Mouse (Mus musculus) embryonic fibroblast, embryonic 13.5 days (primary cell): Measurements from ENCODE around the gene Tpd52l2. TPM values are rescaled to one million over a fixed set of nuclear protein-coding genes. Genes with fewer than 3 reads are reported as not detected.

Source experiments
- H3K27ac ChIP-seq: 2 replicates; pipeline ENCODE4 v1.5.1; 2012; ENCODE audit warnings: low read length, control low read depth, inconsistent platforms; ENCODE audit not compliant: insufficient read depth
- H3K4me1 ChIP-seq: 2 replicates; pipeline ENCODE4 v1.6.1; 2011; ENCODE audit warnings: low read length; ENCODE audit not compliant: control insufficient read depth, insufficient read depth
- H3K4me3 ChIP-seq: 2 replicates; pipeline ENCODE4 v1.5.1; 2011; ENCODE audit warnings: mild to moderate bottlenecking, control low read depth, low read length; ENCODE audit not compliant: insufficient read depth
- CTCF ChIP-seq: IDR thresholded peaks from 2 replicates; pipeline ENCODE4 v1.5.1; 2011; ENCODE audit warnings: mild to moderate bottlenecking, control low read depth, low read length, moderate library complexity, borderline replicate concordance; ENCODE audit not compliant: insufficient read depth
- POLR2A ChIP-seq: IDR thresholded peaks from 2 replicates; pipeline ENCODE4 v1.6.1; 2011; ENCODE audit warnings: low read depth, mild to moderate bottlenecking, control low read depth, low read length, moderate library complexity
- polyA plus RNA-seq: library from polyadenylated mRNA; stranded (reverse); fragments of >200 nt; gene quantifications from 2 replicates; pipeline ENCODE4 v1.2.4, GENCODE M21; 2011; ENCODE audit warnings: low read depth; ENCODE audit not compliant: missing spikeins, insufficient read length

The Tpd52l2 gene
- polyA plus RNA-seq, 1 experiment: 96.5 TPM

DNA sequence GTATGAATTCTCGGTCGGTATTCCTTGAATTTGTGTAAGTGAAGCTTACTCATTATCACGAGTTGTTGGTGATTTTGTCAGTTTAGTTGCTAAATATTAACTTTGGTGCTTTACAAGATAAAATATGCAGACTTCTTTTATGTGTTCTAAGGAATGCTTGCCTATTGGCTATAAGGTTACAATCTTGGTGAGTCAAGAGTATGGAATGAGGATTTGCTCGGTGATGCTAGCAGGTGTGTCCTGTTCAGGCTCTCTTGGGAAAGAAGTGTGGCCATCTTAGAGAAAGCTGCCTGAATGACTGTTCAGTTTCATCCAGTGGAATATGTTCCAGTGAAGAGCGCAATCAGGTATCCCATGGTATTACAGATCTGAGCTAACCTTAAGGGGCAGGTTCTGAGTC is 28.6 kb downstream of the Tpd52l2 start:
- TF ChIP-seq POLR2A (no peak), CTCF (no peak)
- Histone ChIP-seq H3K4me3 (no peak overlapping the region), H3K27ac (no peak overlapping the region), H3K4me1 (peaks cover 2% of the 10 kb centered on the region; the same call in 1 of the 2 replicates)

DNA sequence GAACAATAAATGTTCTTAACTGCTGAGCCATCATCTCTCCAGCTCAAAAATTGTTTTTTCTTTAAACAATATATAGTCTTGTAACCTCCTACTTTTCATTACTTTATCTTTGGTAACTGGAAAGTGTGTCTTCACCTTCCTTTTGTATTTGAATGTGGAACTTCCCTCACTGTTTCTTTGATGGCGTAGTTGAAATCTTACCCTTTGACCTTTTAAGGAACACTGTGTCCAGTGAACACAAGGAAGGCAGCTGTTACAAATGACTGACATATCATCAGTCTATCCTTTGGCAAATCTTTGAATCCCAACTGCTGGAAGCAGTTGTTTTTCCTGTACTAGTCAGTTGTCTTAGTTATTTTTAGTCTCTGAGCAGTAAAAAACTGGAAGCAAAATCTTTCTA is 32.1 kb downstream of the Tpd52l2 start:
- H3K27ac ChIP-seq: no peak overlapping the region
- no peak for TF ChIP-seq POLR2A
- TF ChIP-seq CTCF: no peak
- no peak overlapping the region for H3K4me3 ChIP-seq
- H3K4me1 ChIP-seq: peaks cover 2% of the 10 kb centered on the region; the same call in 1 of the 2 replicates

DNA sequence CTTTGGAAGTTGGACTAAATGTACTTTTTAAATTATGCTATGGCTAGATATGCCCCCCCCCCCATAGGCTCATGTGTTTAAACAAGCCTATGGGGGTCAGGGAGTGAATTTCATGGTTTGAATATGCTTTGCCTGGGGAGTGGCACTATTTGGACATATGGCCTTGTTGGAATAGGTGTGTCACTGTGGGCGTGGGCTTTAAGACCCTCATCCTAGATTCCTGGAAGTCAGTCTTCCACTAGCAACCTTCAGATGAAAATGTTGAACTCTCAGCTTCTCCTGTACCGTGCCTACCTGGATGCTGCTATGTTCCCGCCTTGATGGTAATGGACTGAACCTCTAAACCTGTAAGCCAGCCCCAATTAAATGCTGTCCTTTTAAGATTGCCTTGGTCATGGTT is 35.6 kb downstream of the Tpd52l2 start:
- TF ChIP-seq CTCF (no peak), POLR2A (no peak)
- H3K27ac ChIP-seq: no peak overlapping the region
- H3K4me1 ChIP-seq: no peaks in the 10 kb centered on the region
- H3K4me3 ChIP-seq: no peak overlapping the region

DNA sequence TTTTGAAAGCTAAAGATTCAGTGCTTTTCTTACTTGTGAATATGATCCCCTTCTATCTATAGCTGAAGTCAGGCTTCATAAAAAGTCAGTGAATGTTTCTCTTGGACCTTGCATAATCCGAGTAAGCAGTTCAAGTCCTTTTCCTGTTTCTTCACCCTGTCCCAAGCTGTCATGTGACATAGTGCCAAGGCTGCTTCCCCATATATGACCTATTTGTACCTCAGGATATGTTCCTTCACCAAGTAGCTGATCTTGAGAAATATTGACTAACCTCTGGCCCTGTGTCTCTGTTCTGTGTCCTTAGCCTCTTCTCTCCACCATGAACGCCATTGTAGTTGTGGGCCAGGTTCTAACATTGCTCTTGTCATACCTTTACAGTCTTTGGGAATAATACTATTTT is 39.5 kb downstream of the Tpd52l2 start:
- no peak for TF ChIP-seq CTCF
- no peak for TF ChIP-seq POLR2A
- Histone ChIP-seq H3K4me3 (no peak overlapping the region), H3K27ac (no peak overlapping the region), H3K4me1 (no peaks in the 10 kb centered on the region)

DNA sequence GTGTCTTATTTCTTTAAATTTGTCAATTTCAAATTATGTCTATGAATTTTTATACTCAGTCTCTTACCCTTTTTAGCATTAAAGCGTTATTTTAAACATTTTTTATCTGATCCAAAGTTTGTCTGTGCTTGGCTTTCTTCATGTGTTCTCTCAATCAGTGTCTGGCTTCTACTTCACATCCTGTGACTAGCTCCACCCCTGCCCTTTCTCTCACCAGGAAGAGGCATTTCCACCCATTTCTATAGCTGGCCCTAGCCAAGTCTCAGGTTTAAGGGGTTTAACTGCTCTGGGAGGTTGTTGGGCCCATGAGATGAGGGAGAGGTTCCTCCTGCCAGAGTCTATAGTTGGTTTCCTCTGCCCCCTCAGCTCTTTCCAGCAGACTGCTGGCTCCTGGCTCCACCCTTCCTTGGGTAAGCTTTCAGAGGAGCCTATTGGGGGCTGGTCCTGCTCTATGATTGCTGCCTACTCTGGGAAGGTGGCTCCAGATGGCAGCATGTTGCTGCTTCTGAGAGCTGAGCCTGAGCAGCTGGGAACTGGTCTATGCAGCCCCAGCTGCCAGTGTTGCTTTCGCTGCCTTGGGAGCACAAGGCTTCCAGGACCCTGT is 40.6 kb downstream of the Tpd52l2 start:
- H3K27ac ChIP-seq: no peak overlapping the region
- H3K4me3 ChIP-seq: no peak overlapping the region
- no peak for TF ChIP-seq CTCF
- TF ChIP-seq POLR2A: no peak
- H3K4me1 ChIP-seq: no peaks in the 10 kb centered on the region

DNA sequence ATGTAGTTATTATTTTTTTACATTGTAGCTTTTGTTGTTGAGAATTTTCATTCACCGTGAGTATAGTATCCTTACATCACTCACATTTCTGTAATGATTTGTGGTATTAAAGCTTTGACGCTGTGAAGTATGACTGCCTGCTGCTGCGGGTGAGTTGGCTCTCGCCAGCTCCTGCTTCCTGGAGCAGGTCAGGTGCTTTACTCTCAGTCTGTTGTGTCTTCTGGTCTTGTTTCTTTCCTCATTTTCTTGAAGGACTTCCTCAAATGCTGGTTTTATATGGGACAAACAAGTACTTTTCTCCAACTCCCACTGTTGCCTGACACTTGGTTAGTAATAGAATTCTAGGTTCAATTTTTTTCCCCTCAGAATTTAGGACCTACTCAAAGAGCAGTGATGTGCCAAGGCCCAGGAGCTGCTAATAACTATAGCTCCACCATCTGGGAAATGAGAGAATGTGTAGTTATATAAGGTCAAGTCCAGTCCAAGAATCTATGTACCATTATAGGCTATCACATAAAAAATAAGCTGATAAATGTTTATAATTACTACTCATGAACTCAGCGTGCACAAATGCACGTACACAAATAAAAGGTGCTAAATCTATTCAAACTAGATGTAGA is 44.9 kb downstream of the Tpd52l2 start:
- Histone ChIP-seq H3K27ac (no peak overlapping the region), H3K4me1 (no peaks in the 10 kb centered on the region), H3K4me3 (no peak overlapping the region)
- TF ChIP-seq POLR2A (no peak), CTCF (no peak)

DNA sequence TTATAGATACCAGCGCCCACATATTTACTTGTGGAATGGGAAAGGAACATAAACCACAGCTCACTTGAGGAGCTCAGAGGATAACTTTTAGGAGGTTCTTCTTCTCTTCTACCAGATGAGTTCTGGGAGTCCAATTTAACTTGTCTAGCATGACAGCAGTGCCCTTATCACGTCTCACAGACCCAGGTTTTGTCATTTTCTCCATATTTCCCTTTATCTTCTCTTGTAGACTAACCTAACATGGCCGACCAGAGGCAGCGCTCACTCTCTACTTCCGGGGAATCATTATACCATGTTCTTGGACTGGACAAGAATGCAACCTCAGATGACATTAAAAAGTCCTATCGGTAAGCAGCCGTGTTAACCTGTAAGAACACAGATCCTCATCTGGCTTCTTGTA is 49.2 kb downstream of the Tpd52l2 start:
- H3K4me1 ChIP-seq: no peaks in the 10 kb centered on the region
- no peak overlapping the region for H3K27ac ChIP-seq
- H3K4me3 ChIP-seq: no peak overlapping the region
- no peak for TF ChIP-seq CTCF
- TF ChIP-seq POLR2A: no peak

DNA sequence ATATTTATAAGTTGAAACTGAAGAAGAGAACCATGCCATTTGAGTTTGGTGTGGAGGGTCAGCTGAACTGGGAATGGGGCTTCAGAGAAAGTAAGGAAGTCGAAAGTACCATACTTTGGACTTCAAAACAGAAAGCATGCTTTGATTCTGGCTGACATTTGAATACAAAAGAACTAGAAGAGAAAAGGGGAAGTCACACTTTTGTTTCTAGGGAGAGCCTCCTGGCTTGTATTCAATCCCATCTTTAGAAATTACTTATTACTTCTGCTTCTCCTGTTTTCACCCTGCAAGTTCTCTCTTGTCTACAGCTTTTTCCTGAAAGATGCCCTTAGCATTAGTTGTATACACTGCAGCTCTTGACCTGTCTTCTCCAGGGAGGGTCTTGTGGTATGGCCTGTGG is 51.3 kb downstream of the Tpd52l2 start:
- TF ChIP-seq POLR2A (no peak), CTCF (no peak)
- no peak overlapping the region for H3K27ac ChIP-seq
- H3K4me1 ChIP-seq: no peaks in the 10 kb centered on the region
- no peak overlapping the region for H3K4me3 ChIP-seq

DNA sequence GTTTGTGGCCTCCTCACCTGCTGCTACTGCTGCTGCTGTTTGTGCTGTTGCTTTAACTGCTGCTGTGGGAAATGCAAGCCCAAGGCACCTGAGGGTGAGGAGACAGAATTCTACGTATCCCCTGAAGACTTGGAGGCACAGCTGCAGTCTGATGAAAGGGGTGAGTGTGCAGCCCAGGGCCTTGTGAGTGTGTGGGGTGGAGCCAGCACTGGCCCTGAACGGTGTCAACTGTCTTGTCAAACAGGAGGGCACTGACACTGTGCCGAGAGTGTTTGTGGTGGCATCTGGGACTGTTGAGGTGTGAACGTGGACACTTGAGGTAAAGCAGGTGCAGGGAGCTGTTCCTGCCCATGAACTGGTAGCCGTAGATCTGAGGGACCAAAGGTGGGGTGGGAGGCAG is 51.7 kb downstream of the Tpd52l2 start:
- Histone ChIP-seq H3K4me1 (no peaks in the 10 kb centered on the region), H3K4me3 (no peak overlapping the region), H3K27ac (no peak overlapping the region)
- TF ChIP-seq CTCF (no peak), POLR2A (no peak)

DNA sequence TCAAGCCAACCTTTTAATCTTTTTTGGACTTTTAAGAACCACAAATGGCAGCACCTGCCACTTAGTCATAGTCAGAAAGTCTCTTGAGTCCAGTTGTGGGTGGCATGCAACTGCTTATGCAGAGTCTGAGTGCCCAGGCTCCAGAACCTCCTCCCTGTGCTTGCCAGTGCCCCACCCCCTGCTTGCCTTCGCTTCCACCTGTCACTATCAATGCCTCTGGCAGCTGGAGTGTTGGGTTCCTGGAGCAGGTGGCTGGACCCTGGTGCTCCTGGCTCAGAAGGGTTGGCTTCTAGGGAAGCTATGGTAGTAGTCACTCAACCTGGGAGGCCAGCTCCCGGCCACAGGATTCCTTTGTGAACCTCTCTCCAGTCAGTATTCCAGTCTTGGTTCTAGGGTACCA is 53.3 kb downstream of the Tpd52l2 start:
- no peak for TF ChIP-seq CTCF
- no peak for TF ChIP-seq POLR2A
- Histone ChIP-seq H3K27ac (no peak overlapping the region), H3K4me3 (no peak overlapping the region), H3K4me1 (no peaks in the 10 kb centered on the region)

DNA sequence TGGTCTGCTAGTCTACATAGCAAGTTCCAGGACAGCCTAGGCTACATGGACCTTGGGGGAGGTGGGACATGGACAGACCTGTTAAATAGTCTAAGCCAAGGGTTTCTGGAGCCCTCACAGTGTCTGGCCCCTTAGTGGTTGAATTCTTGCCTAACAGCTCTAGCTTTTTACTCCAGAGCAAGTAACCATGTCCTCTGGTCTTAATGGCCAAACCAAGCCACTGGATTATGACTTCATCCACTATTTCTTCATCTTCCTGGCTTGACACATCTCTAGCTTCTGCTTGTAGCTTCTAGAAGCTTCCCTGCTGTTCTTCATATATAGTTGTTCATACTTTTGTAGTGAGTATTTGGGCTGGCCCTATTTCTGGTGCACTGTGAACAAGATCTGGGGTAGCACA is 56.8 kb downstream of the Tpd52l2 start:
- Histone ChIP-seq H3K4me1 (no peaks in the 10 kb centered on the region), H3K27ac (no peak overlapping the region), H3K4me3 (no peak overlapping the region)
- no peak for TF ChIP-seq CTCF
- TF ChIP-seq POLR2A: no peak
